In genomic region chr1:190796745-190797482, GRCm38 (mm10) we compare ENCODE assay signal across 10 mouse cellular contexts.
DNase-seq lines count a peak whose midpoint lies in the region; ATAC-seq and TF ChIP-seq lines count a peak whose summit lies in the region.
"Had no signal": no experiment of that assay in that cellular context is flagged by ENCODE, and none has a peak within 500 bp of the region (broad histone marks: within the 10 kb centered on the region; RNA-seq: fewer than 3 reads in every experiment).

No protein-coding gene starts in this region.

- peak; percentile 64; the same call in 1 of the 2 replicates for ATAC-seq in heart, postnatal 0 days (ENCODE audit: insufficient read depth, low read depth)
- peak; percentile 41; the same call in 1 of the 2 replicates for ATAC-seq in lung, embryonic 16.5 days (ENCODE audit: low read depth)

- 35% methylated on average over 7 of the region's 7 CpGs for WGBS in heart, postnatal 0 days
- WGBS in lung, embryonic 16.5 days: 34% methylated on average over 7 of the region's 7 CpGs

- H3K4me3 ChIP-seq in cortical plate, adult 2 months (ENCODE audit: insufficient read depth, low read length): no peak overlapping the region
- no peak overlapping the region for H3K4me3 ChIP-seq in heart, postnatal 0 days (ENCODE audit: low read depth, low read length)
- no peak overlapping the region for H3K4me3 ChIP-seq in lung, embryonic 16.5 days (ENCODE audit: low read length)
- H3K4me3 ChIP-seq: embryonic facial prominence, embryonic 13.5 days; midbrain, embryonic 12.5 days had no signal

- no peak for TF ChIP-seq EP300 in heart, postnatal 0 days (IDR thresholded peaks at IDR 0.05; ENCODE audit: low read depth)

- TF ChIP-seq CTCF in cortical plate, adult 2 months (IDR thresholded peaks at IDR 0.05; ENCODE audit: extremely low read depth, insufficient read depth, low read length): peak; percentile 71
- peak; percentile 82 for TF ChIP-seq CTCF in heart, postnatal 0 days (IDR thresholded peaks at IDR 0.05; ENCODE audit: low read depth)

- H3K9ac ChIP-seq in heart, postnatal 0 days (replicated peaks; ENCODE audit: low read depth, low read length): no peak overlapping the region
- no peak overlapping the region for H3K9ac ChIP-seq in lung, embryonic 16.5 days (ENCODE audit: low read length)
- H3K9ac ChIP-seq: embryonic facial prominence, embryonic 13.5 days; midbrain, embryonic 12.5 days had no signal

- no peak overlapping the region for H3K4me2 ChIP-seq in heart, postnatal 0 days (ENCODE audit: low read depth, low read length)
- H3K4me2 ChIP-seq in lung, embryonic 16.5 days (ENCODE audit: low read depth, low read length): no peak overlapping the region
- H3K4me2 ChIP-seq: embryonic facial prominence, embryonic 13.5 days; midbrain, embryonic 12.5 days had no signal

- peaks cover 28% of the 10 kb centered on the region for H3K36me3 ChIP-seq in heart, postnatal 0 days (replicated peaks; ENCODE audit: control insufficient read depth, insufficient read depth, low read length)
- peaks cover 9% of the 10 kb centered on the region for H3K36me3 ChIP-seq in lung, embryonic 16.5 days (ENCODE audit: control insufficient read depth, insufficient read depth, low read length)

- TF ChIP-seq POLR2A in cortical plate, adult 2 months (IDR thresholded peaks at IDR 0.05; ENCODE audit: extremely low read depth, insufficient read depth, low read length): no peak

- H3K27me3 ChIP-seq in heart, postnatal 0 days (ENCODE audit: control insufficient read depth, insufficient read depth, low read length): no peaks in the 10 kb centered on the region
- H3K27me3 ChIP-seq in lung, embryonic 16.5 days (ENCODE audit: control insufficient read depth, insufficient read depth, low read depth, low read length): no peaks in the 10 kb centered on the region
- H3K27me3 ChIP-seq: embryonic facial prominence, embryonic 13.5 days; midbrain, embryonic 12.5 days had no signal

- H3K27ac ChIP-seq in cortical plate, adult 2 months (ENCODE audit: insufficient read depth, low read length): no peak overlapping the region
- no peak overlapping the region for H3K27ac ChIP-seq in heart, postnatal 0 days (ENCODE audit: low read depth)
- no peak overlapping the region for H3K27ac ChIP-seq in lung, embryonic 16.5 days (ENCODE audit: low read length)
- H3K27ac ChIP-seq: embryonic facial prominence, embryonic 13.5 days; midbrain, embryonic 12.5 days had no signal

- no peaks in the 10 kb centered on the region for H3K9me3 ChIP-seq in heart, postnatal 0 days (replicated peaks; ENCODE audit: control insufficient read depth, low read length)
- H3K9me3 ChIP-seq in lung, embryonic 16.5 days (ENCODE audit: control insufficient read depth, low read length): no peaks in the 10 kb centered on the region
- H3K9me3 ChIP-seq: embryonic facial prominence, embryonic 13.5 days; midbrain, embryonic 12.5 days had no signal

- no peaks in the 10 kb centered on the region for H3K4me1 ChIP-seq in cortical plate, adult 2 months (ENCODE audit: control insufficient read depth, insufficient read depth, low read length)
- H3K4me1 ChIP-seq in heart, postnatal 0 days (ENCODE audit: control insufficient read depth, insufficient read depth): no peaks in the 10 kb centered on the region
- H3K4me1 ChIP-seq in lung, embryonic 16.5 days (replicated peaks; ENCODE audit: control insufficient read depth, insufficient read depth, low read length): peaks cover 6% of the 10 kb centered on the region

- DNase-seq in A20 (ENCODE audit: low read depth, low spot score) (peak; percentile 31), NIH3T3 (ENCODE audit: low read depth) (peak; percentile 75)
- peak; percentile 69 for DNase-seq in heart, postnatal 0 days (ENCODE audit: low spot score)
- peak; percentile 43 to 67 for DNase-seq in kidney, postnatal 4 days
- DNase-seq in right cerebral cortex, postnatal 4 days: peak; percentile 30
- DNase-seq in natural killer cell, adult 2 months (ENCODE audit: low spot score in 2 of 2): no peak

Comparison
In these comparisons a context has a peak if more than half of its experiments do, and no peak if none do; other contexts are left out.
1. DNase-seq: peak in A20 (single experiment), NIH3T3 (single experiment), heart, postnatal 0 days (single experiment), kidney, postnatal 4 days (2 of 2) and right cerebral cortex, postnatal 4 days (single experiment); none in natural killer cell, adult 2 months (0 of 2).